Mouse (Mus musculus) spleen, adult 2 months (tissue): Measurements from ENCODE around the gene Ckb.

Source experiments
- CTCF ChIP-seq: fragments of 200-500 bp; IDR thresholded peaks from 2 replicates; pipeline ENCODE4 v1.5.1; 2011; ENCODE audit warnings: mild to moderate bottlenecking, inconsistent platforms; ENCODE audit not compliant: insufficient read depth, insufficient read length, insufficient replicate concordance; ENCODE audit errors: extremely low read depth
- POLR2A ChIP-seq: fragments of 200-500 bp; IDR thresholded peaks from 2 replicates; pipeline ENCODE4 v1.6.1; 2011; ENCODE audit warnings: low read depth, low read length, inconsistent platforms

DNA sequence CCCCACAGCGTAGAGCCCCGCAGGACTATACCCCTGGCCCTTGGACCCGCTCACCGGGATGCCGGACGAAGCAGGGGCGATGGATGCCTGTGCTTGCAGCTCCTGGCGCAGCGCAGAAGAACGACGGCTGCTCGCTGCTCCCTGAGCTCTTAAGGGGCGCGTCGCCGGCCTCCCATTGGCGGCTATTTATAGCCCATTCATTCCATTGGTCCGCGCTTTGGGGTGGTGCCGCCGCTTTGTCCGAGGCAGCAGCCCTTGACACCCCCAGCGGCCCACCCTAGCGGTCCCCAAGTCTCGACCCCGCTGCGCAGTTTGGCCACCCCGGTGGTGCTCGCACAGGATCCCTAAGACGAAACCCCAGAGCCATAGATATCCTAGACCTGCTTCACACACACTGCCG, at the start of gene Ckb:
- no peak for TF ChIP-seq CTCF
- peak; percentile 9; the same call in 1 of the 2 replicates for TF ChIP-seq POLR2A
